Mouse (Mus musculus): ENCODE data around the gene Fchsd2. TPM values are rescaled to one million over a fixed set of nuclear protein-coding genes. Genes with fewer than 3 reads are reported as not detected.

Fchsd2 gene
- polyA plus RNA-seq, 1 experiment from 2014 or later, result 22.5 TPM

GRCm38 (mm10) chr7:101106666-101107065 lies 14.0 kb downstream of the Fchsd2 start:
- Histone ChIP-seq H3K9me3 (no peaks in the 10 kb centered on the region), H3K27me3 (no peaks in the 10 kb centered on the region), H3K27ac (no peak overlapping the region), H3K4me3 (no peak overlapping the region), H3K36me3 (peaks cover 9% of the 10 kb centered on the region; the same call in 1 of the 2 replicates), H3K4me1 (peaks cover 20% of the 10 kb centered on the region), H3K4me2 (no peak overlapping the region), H3K9ac (no peak overlapping the region)
- no peak for ATAC-seq (ENCODE audit: borderline replicate concordance, extremely low read depth, low FRiP score, low TSS enrichment)
- WGBS, result 47% methylated on average over 2 of the region's 2 CpGs

- peak overlapping the region; percentile 98 for H3K27ac ChIP-seq
- H3K9ac ChIP-seq, result peak overlapping the region; percentile 88
- WGBS, result 25% methylated on average over 5 of the region's 5 CpGs
- peak overlapping the region; percentile 78 for H3K4me2 ChIP-seq
- peaks cover 10% of the 10 kb centered on the region; the same call in 1 of the 2 replicates for H3K36me3 ChIP-seq
- no peaks in the 10 kb centered on the region for H3K9me3 ChIP-seq
- H3K4me3 ChIP-seq, result peak overlapping the region; percentile 91
- no peak for ATAC-seq (ENCODE audit: borderline replicate concordance, extremely low read depth, low FRiP score, low TSS enrichment)
- peaks cover 20% of the 10 kb centered on the region for H3K4me1 ChIP-seq
- H3K27me3 ChIP-seq, result no peaks in the 10 kb centered on the region
Measured at GRCm38 (mm10) chr7:101107073-101107810, 14.6 kb downstream of the Fchsd2 start.

GRCm38 (mm10) chr7:101107968-101108652 lies 15.4 kb downstream of the Fchsd2 start:
- no peaks in the 10 kb centered on the region for H3K9me3 ChIP-seq

GRCm38 (mm10) chr7:101108653-101109005 lies 16.0 kb downstream of the Fchsd2 start:
- no peak for ATAC-seq (ENCODE audit: borderline replicate concordance, extremely low read depth, low FRiP score, low TSS enrichment)
- Histone ChIP-seq H3K4me2 (peak overlapping the region; percentile 78), H3K27ac (peak overlapping the region; percentile 98), H3K4me1 (peaks cover 20% of the 10 kb centered on the region), H3K27me3 (no peaks in the 10 kb centered on the region), H3K9me3 (no peaks in the 10 kb centered on the region), H3K9ac (peak overlapping the region; percentile 88), H3K4me3 (peak overlapping the region; percentile 91), H3K36me3 (peaks cover 14% of the 10 kb centered on the region)
- WGBS, result under 1% methylated on average over 25 of the region's 35 CpGs

More at GRCm38 (mm10) chr7:101107968-101108652, 15.4 kb downstream of the Fchsd2 start:
- WGBS, result under 1% methylated on average over 69 of the region's 75 CpGs
- H3K9ac ChIP-seq, result peak overlapping the region; percentile 88
- H3K4me3 ChIP-seq, result peak overlapping the region; percentile 91
- peak overlapping the region; percentile 78 for H3K4me2 ChIP-seq
- peaks cover 20% of the 10 kb centered on the region for H3K4me1 ChIP-seq
- peak overlapping the region; percentile 98 for H3K27ac ChIP-seq
- no peaks in the 10 kb centered on the region for H3K27me3 ChIP-seq
- peaks cover 10% of the 10 kb centered on the region; the same call in 1 of the 2 replicates for H3K36me3 ChIP-seq
- ATAC-seq (ENCODE audit: borderline replicate concordance, extremely low read depth, low FRiP score, low TSS enrichment), result peak; percentile 97

- Histone ChIP-seq H3K36me3 (peaks cover 16% of the 10 kb centered on the region), H3K27ac (peak overlapping the region; percentile 98), H3K4me1 (peaks cover 20% of the 10 kb centered on the region), H3K4me3 (peak overlapping the region; percentile 91), H3K9me3 (no peaks in the 10 kb centered on the region), H3K4me2 (peak overlapping the region; percentile 78), H3K27me3 (no peaks in the 10 kb centered on the region), H3K9ac (peak overlapping the region; percentile 88)
- under 1% methylated on average over 45 of the region's 47 CpGs for WGBS
- peak; percentile 30 for ATAC-seq (ENCODE audit: borderline replicate concordance, extremely low read depth, low FRiP score, low TSS enrichment)
Measured at GRCm38 (mm10) chr7:101109006-101109855, 16.6 kb downstream of the Fchsd2 start.

- Histone ChIP-seq H3K9me3 (no peaks in the 10 kb centered on the region), H3K27ac (peak overlapping the region; percentile 98), H3K27me3 (no peaks in the 10 kb centered on the region), H3K4me3 (peak overlapping the region; percentile 91), H3K36me3 (peaks cover 16% of the 10 kb centered on the region), H3K4me1 (peaks cover 20% of the 10 kb centered on the region), H3K4me2 (peak overlapping the region; percentile 78), H3K9ac (peak overlapping the region; percentile 88)
- no peak for ATAC-seq (ENCODE audit: borderline replicate concordance, extremely low read depth, low FRiP score, low TSS enrichment)
- WGBS, result 7% methylated on average over 8 of the region's 8 CpGs
Measured at GRCm38 (mm10) chr7:101109856-101110350, 17.2 kb downstream of the Fchsd2 start.

GRCm38 (mm10) chr7:101113410-101113809 lies 20.7 kb downstream of the Fchsd2 start:
- Histone ChIP-seq H3K4me2 (no peak overlapping the region), H3K4me3 (no peak overlapping the region), H3K4me1 (peaks cover 11% of the 10 kb centered on the region), H3K27me3 (no peaks in the 10 kb centered on the region), H3K9ac (no peak overlapping the region), H3K9me3 (no peaks in the 10 kb centered on the region), H3K27ac (no peak overlapping the region), H3K36me3 (peaks cover 32% of the 10 kb centered on the region)
- ATAC-seq (ENCODE audit: borderline replicate concordance, extremely low read depth, low FRiP score, low TSS enrichment), result no peak
- WGBS, result 87% methylated on average over 3 of the region's 3 CpGs

- Histone ChIP-seq H3K4me3 (no peak overlapping the region), H3K4me1 (peaks cover 11% of the 10 kb centered on the region), H3K27ac (no peak overlapping the region), H3K4me2 (no peak overlapping the region), H3K9ac (no peak overlapping the region), H3K9me3 (no peaks in the 10 kb centered on the region), H3K27me3 (no peaks in the 10 kb centered on the region), H3K36me3 (peaks cover 34% of the 10 kb centered on the region)
- 93% methylated on average over 1 of the region's 1 CpGs for WGBS
- ATAC-seq (ENCODE audit: borderline replicate concordance, extremely low read depth, low FRiP score, low TSS enrichment), result no peak
Measured at GRCm38 (mm10) chr7:101114328-101114727, 21.7 kb downstream of the Fchsd2 start.

- Histone ChIP-seq H3K4me3 (no peak overlapping the region), H3K27ac (no peak overlapping the region), H3K9ac (no peak overlapping the region), H3K4me2 (no peak overlapping the region), H3K27me3 (no peaks in the 10 kb centered on the region), H3K9me3 (no peaks in the 10 kb centered on the region), H3K36me3 (peaks cover 31% of the 10 kb centered on the region), H3K4me1 (peaks cover 11% of the 10 kb centered on the region; the same call in 1 of the 2 replicates)
- 81% methylated on average over 7 of the region's 7 CpGs for WGBS
- no peak for ATAC-seq (ENCODE audit: borderline replicate concordance, extremely low read depth, low FRiP score, low TSS enrichment)
Measured at GRCm38 (mm10) chr7:101119391-101119790, 26.7 kb downstream of the Fchsd2 start.

GRCm38 (mm10) chr7:101123579-101124347 lies 31.1 kb downstream of the Fchsd2 start:
- Histone ChIP-seq H3K4me3 (no peak overlapping the region), H3K4me2 (no peak overlapping the region), H3K9me3 (no peaks in the 10 kb centered on the region), H3K4me1 (peaks cover 22% of the 10 kb centered on the region), H3K27me3 (no peaks in the 10 kb centered on the region), H3K9ac (no peak overlapping the region), H3K27ac (no peak overlapping the region), H3K36me3 (peaks cover 15% of the 10 kb centered on the region)
- ATAC-seq (ENCODE audit: borderline replicate concordance, extremely low read depth, low FRiP score, low TSS enrichment), result no peak
- 50% methylated on average over 6 of the region's 6 CpGs for WGBS

GRCm38 (mm10) chr7:101127737-101128136 lies 35.1 kb downstream of the Fchsd2 start:
- Histone ChIP-seq H3K4me1 (peaks cover 22% of the 10 kb centered on the region), H3K4me3 (no peak overlapping the region), H3K27ac (peak overlapping the region; percentile 44; the same call in 1 of the 2 replicates), H3K9ac (no peak overlapping the region), H3K27me3 (no peaks in the 10 kb centered on the region), H3K36me3 (no peaks in the 10 kb centered on the region), H3K9me3 (no peaks in the 10 kb centered on the region), H3K4me2 (no peak overlapping the region)
- 38% methylated on average over 3 of the region's 3 CpGs for WGBS
- no peak for ATAC-seq (ENCODE audit: borderline replicate concordance, extremely low read depth, low FRiP score, low TSS enrichment)
